Mouse (Mus musculus): Measurements from ENCODE around the gene Sox6.

Gene Sox6

GRCm38 (mm10) chr7:115830366-115830765 lies 208.2 kb downstream of the Sox6 start:
- DNase-seq (ENCODE audit: low spot score in 2 of 2): peak in 1 of 2 experiments; percentile 29

GRCm38 (mm10) chr7:115829756-115830155 lies 208.8 kb downstream of the Sox6 start:
- DNase-seq (ENCODE audit: low spot score in 2 of 2): no peak

GRCm38 (mm10) chr7:115829260-115829659 lies 209.3 kb downstream of the Sox6 start:
- DNase-seq (ENCODE audit: low spot score in 2 of 2): no peak

- no peak for DNase-seq (ENCODE audit: low spot score in 2 of 2)
These were observed 213.3 kb downstream of the Sox6 start for GRCm38 (mm10) chr7:115825295-115825694.

GRCm38 (mm10) chr7:115824621-115825256 lies 213.9 kb downstream of the Sox6 start:
- DNase-seq (ENCODE audit: low spot score in 2 of 2): no peak

GRCm38 (mm10) chr7:115819136-115819535 lies 219.5 kb downstream of the Sox6 start:
- DNase-seq (ENCODE audit: low spot score in 2 of 2): no peak

- DNase-seq (ENCODE audit: low spot score in 2 of 2): no peak
These were observed 235.3 kb downstream of the Sox6 start for GRCm38 (mm10) chr7:115803256-115803655.

GRCm38 (mm10) chr7:115794139-115794858 lies 244.3 kb downstream of the Sox6 start:
- no peak for DNase-seq (ENCODE audit: low spot score in 2 of 2)

GRCm38 (mm10) chr7:115792841-115793240 lies 245.8 kb downstream of the Sox6 start:
- DNase-seq (ENCODE audit: low spot score in 2 of 2): no peak

GRCm38 (mm10) chr7:115789116-115789823 lies 249.3 kb downstream of the Sox6 start:
- no peak for DNase-seq (ENCODE audit: low spot score in 2 of 2)

- no peak for DNase-seq (ENCODE audit: low spot score in 2 of 2)
These were observed 254.3 kb downstream of the Sox6 start for GRCm38 (mm10) chr7:115783982-115784917.

- no peak for DNase-seq (ENCODE audit: low spot score in 2 of 2)
These were observed 258.4 kb downstream of the Sox6 start for GRCm38 (mm10) chr7:115780148-115780547.

- DNase-seq (ENCODE audit: low spot score in 2 of 2): no peak
These were observed 259.1 kb downstream of the Sox6 start for GRCm38 (mm10) chr7:115779544-115779943.

GRCm38 (mm10) chr7:115776736-115777135 lies 261.9 kb downstream of the Sox6 start:
- no peak for DNase-seq (ENCODE audit: low spot score in 2 of 2)

- no peak for DNase-seq (ENCODE audit: low spot score in 2 of 2)
These were observed 262.3 kb downstream of the Sox6 start for GRCm38 (mm10) chr7:115776324-115776723.

- DNase-seq (ENCODE audit: low spot score in 2 of 2): no peak
These were observed 272.3 kb downstream of the Sox6 start for GRCm38 (mm10) chr7:115766316-115766715.

- DNase-seq (ENCODE audit: low spot score in 2 of 2): no peak
These were observed 274.7 kb downstream of the Sox6 start for GRCm38 (mm10) chr7:115763851-115764250.

- no peak for DNase-seq (ENCODE audit: low spot score in 2 of 2)
These were observed 280.4 kb downstream of the Sox6 start for GRCm38 (mm10) chr7:115758172-115758571.

- DNase-seq (ENCODE audit: low spot score in 2 of 2): no peak
These were observed 283.3 kb downstream of the Sox6 start for GRCm38 (mm10) chr7:115755272-115755671.

- no peak for DNase-seq (ENCODE audit: low spot score in 2 of 2)
These were observed 284.4 kb downstream of the Sox6 start for GRCm38 (mm10) chr7:115754216-115754615.

GRCm38 (mm10) chr7:115752121-115752634 lies 286.4 kb downstream of the Sox6 start:
- DNase-seq (ENCODE audit: low spot score in 2 of 2): no peak
